Mouse (Mus musculus): ENCODE data around the gene Ube2e2. TPM values are rescaled to one million over a fixed set of nuclear protein-coding genes. Genes with fewer than 3 reads are reported as not detected.
"Not testable (repeated sequence)": the region's sequence is repeated elsewhere in the genome, so short reads cannot be mapped to it uniquely, and the experiment has no call there.

Gene Ube2e2
- polyA plus RNA-seq, 1 experiment, result 116 TPM

DNA sequence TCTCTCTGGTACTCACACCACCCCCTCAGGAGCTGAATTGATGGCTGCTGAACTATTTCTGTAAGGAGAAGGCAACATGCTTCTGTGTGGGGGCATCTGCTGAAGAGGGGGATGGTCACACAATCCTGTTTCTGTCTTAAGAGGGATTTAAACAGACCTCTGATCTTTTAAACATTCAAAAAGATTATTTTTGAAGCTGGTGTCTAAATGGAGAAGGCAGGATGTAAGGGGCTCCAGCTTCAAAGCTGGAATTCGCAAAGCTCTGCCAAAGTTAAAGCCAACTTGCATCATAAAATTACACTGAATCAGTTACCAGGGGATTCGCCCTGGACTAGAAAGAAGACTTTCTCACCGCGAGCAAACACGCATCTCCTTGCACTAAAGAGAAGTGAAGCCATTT, 346.5 kb downstream of the Ube2e2 start:
- DNase-seq, result no peak
- TF ChIP-seq POLR2A (IDR thresholded peaks at IDR 0.05; ENCODE audit: borderline replicate concordance, extremely low read depth, low read depth, low read length), result no peak
- TF ChIP-seq CTCF (IDR thresholded peaks at IDR 0.05; ENCODE audit: insufficient read depth, low read length), result no peak
- no peaks in the 10 kb centered on the region for H3K4me1 ChIP-seq (ENCODE audit: control insufficient read depth, insufficient read depth, low read length)
- 61% methylated on average over 5 of the region's 5 CpGs for WGBS
- no peak overlapping the region for H3K4me3 ChIP-seq (replicated peaks; ENCODE audit: extremely low read depth, low read depth, low read length)

DNA sequence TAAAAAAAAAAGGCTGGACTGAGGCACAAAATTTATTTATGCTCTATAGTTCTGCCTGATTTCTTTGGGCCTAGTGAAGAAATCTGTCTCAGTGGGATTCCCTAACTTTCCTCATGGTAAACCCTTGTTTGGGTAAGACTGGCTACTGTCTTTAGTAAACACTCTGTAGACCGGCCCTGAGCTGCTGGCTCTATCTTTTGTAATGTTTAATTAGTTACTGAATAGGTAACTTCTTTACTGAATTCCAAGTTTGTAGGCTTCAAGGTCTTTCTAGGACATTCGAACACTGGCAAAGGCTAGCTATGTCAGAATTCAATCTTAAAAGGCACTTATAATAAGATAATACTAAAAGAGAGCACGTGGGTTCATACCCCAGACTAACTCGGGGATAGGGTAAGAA, 355.0 kb downstream of the Ube2e2 start:
- H3K4me3 ChIP-seq (replicated peaks; ENCODE audit: extremely low read depth, low read depth, low read length); DNase-seq; H3K4me1 ChIP-seq (ENCODE audit: control insufficient read depth, insufficient read depth, low read length): not testable (repeated sequence)
- 80% methylated on average over 4 of the region's 4 CpGs for WGBS

DNA sequence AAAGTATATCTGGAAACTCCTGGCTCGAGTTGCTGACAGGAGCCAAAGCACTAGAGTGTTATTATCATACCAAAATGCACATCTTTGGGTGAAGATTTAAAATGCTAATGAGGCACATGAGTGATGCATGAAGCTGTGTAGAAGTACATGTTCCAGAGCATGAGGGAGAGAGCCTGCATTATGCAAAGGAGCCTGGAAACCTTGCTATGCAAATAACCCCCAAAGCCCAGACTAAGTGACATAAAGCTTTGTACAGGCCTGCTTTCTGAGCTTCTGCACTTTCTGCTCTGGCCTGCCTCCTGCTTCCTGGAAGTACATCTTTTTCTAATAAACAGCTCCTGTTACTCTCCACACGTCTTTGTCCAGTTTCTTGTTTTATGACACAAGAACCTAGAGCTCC, 363.2 kb downstream of the Ube2e2 start:
- H3K4me3 ChIP-seq (replicated peaks; ENCODE audit: extremely low read depth, low read depth, low read length), result no peak overlapping the region
- WGBS, result 51% methylated on average over 2 of the region's 2 CpGs
- TF ChIP-seq CTCF (IDR thresholded peaks at IDR 0.05; ENCODE audit: insufficient read depth, low read length), result no peak
- TF ChIP-seq POLR2A (IDR thresholded peaks at IDR 0.05; ENCODE audit: borderline replicate concordance, extremely low read depth, low read depth, low read length), result no peak
- no peak for DNase-seq
- no peaks in the 10 kb centered on the region for H3K4me1 ChIP-seq (ENCODE audit: control insufficient read depth, insufficient read depth, low read length)

DNA sequence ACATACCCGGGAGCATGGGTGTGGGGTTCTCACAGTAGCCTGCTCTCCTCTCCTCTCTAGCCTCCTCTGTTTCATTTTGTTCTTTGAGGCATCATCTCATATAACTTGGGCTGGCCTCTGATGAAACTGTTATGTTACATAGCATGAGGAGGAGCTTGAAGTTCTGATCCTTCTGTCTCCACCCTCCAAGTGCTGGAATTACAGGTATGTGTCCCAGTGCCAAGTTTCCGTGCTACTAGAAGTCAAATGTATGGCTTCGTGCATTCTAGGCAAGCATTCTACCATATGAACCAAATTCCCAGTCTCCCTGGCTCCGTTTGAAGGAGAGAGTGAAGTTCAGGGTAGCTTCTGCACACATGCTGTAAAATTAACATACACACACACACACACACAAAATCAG, 363.6 kb downstream of the Ube2e2 start:
- DNase-seq, result no peak
- H3K4me1 ChIP-seq (ENCODE audit: control insufficient read depth, insufficient read depth, low read length), result no peaks in the 10 kb centered on the region
- TF ChIP-seq POLR2A (IDR thresholded peaks at IDR 0.05; ENCODE audit: borderline replicate concordance, extremely low read depth, low read depth, low read length) (no peak), CTCF (IDR thresholded peaks at IDR 0.05; ENCODE audit: insufficient read depth, low read length) (no peak)
- 60% methylated on average over 4 of the region's 4 CpGs for WGBS
- H3K4me3 ChIP-seq (replicated peaks; ENCODE audit: extremely low read depth, low read depth, low read length), result no peak overlapping the region
